Mouse (Mus musculus) testis, adult 10 weeks (tissue): ENCODE measurements around the gene She. TPM values are rescaled to one million over a fixed set of nuclear protein-coding genes. Genes with fewer than 3 reads are reported as not detected.

Experiments
- polyA plus RNA-seq: library from polyadenylated mRNA; stranded (reverse); fragments of 350-450 nt; fragmentation: Illumina TruSeq; extraction: RNeasy Lipid Tissue Mini Kit (QIAGEN cat#74804); gene quantifications from one replicate; pipeline ENCODE4 v1.2.3, GENCODE M21; 2014; ENCODE audit warnings: low read depth, low replicate concordance

The She gene
- polyA plus RNA-seq: 0.55 TPM

GRCm38 (mm10) chr3:89830815-89831591 lies at the start of gene She:
Gene She, plus strand, starts transcription at chr3:89831370.

Other genes with a start within 250 kb of the She start
- gene Adar, start 116.3 kb upstream of the She start, polyA plus RNA-seq: 2.2 TPM
- gene Chrnb2, start 66.7 kb upstream of the She start, polyA plus RNA-seq: 0.62 TPM
- 67.5 TPM for gene Ube2q1, start 57.8 kb upstream of the She start, polyA plus RNA-seq
- gene Il6ra, start 81.8 kb downstream of the She start, polyA plus RNA-seq: 0.57 TPM
- 16.2 TPM for gene Atp8b2, start 132.1 kb downstream of the She start, polyA plus RNA-seq
- 117 TPM for gene Hax1, start 167.4 kb downstream of the She start, polyA plus RNA-seq
- gene 4933434E20Rik, start 220.3 kb downstream of the She start, polyA plus RNA-seq: 183 TPM
- 192 TPM for gene Ubap2l, start 221.3 kb downstream of the She start, polyA plus RNA-seq
- 62.2 TPM for gene Tpm3, start 241.3 kb downstream of the She start, polyA plus RNA-seq